Mouse (Mus musculus): Measurements from ENCODE around the gene Rpl27a. TPM values are rescaled to one million over a fixed set of nuclear protein-coding genes. Genes with fewer than 3 reads are reported as not detected.

Rpl27a gene
- polyA plus RNA-seq, 1 experiment = 1,271 TPM

DNA sequence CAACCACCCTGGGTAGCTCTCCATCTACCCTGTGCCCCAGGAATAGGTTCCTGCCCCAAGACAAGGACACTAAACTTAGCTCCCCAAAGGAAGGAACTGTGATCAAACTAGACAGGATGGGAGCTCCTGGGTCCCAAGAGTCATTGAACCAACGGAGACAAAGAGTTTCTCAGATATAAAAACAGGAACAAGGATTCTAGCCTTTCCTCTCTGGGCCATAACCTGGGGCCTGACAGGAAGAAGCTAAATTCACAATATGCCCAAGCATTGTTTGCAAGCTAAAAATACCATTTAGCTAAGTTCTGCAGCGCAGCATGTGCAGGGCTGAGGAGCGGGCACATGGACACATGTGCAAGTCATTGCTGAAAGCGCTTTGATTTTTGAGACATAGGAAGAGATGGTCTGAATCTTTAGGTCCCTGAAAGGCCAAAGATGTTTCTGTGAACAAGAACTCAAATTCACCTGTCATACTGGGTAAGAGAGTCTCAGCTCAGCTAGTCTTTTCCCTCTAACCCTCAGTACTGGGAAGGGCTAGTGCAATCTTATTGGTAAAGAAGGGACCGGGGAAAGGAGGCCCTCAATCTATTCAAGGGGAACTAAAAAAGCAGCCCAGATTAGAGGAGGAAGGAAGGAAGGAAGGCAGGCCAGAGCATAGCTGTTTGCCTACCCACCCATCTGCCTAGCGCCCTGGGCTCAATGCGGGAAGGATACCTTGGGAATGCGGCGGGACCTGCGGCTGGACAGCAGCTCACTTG lies 22.8 kb downstream of the Rpl27a start:
- TF ChIP-seq SRF (IDR thresholded peaks at IDR 0.05; ENCODE audit: control insufficient read depth, insufficient read length, low read depth) (no peak), POLR2A (IDR thresholded peaks at IDR 0.05; ENCODE audit: insufficient read length, low read depth) (no peak), TCF12 (IDR thresholded peaks at IDR 0.05; ENCODE audit: insufficient read depth, poor library complexity, severe bottlenecking) (no peak), E2F4 (IDR thresholded peaks at IDR 0.05; ENCODE audit: insufficient read depth) (no peak), TCF3 (IDR thresholded peaks at IDR 0.05; ENCODE audit: insufficient read length, low read depth) (no peak), MYOG (IDR thresholded peaks at IDR 0.05; ENCODE audit: control insufficient read depth in 1 of 3, insufficient read depth in 1 of 3, insufficient read length in 2 of 3, low read depth in 2 of 3) (no peak), MAX (IDR thresholded peaks at IDR 0.05; ENCODE audit: low read depth) (no peak), CEBPB (IDR thresholded peaks at IDR 0.05; ENCODE audit: insufficient read depth, poor library complexity, severe bottlenecking) (no peak), POLR2AphosphoS2 (IDR thresholded peaks at IDR 0.05; ENCODE audit: insufficient read length, low read depth) (no peak), REST (IDR thresholded peaks at IDR 0.05; ENCODE audit: insufficient read depth, insufficient read length) (no peak)
- peaks cover 42% of the 10 kb centered on the region for H3K36me3 ChIP-seq (ENCODE audit: control insufficient read depth, insufficient read depth)

GRCm38 (mm10) chr7:109542364-109542628 lies 23.3 kb downstream of the Rpl27a start:
- TF ChIP-seq CEBPB (IDR thresholded peaks at IDR 0.05; ENCODE audit: insufficient read depth, poor library complexity, severe bottlenecking) (no peak), E2F4 (IDR thresholded peaks at IDR 0.05; ENCODE audit: insufficient read depth) (no peak), MAX (IDR thresholded peaks at IDR 0.05; ENCODE audit: low read depth) (no peak), TCF3 (IDR thresholded peaks at IDR 0.05; ENCODE audit: insufficient read length, low read depth) (no peak), USF1 (IDR thresholded peaks at IDR 0.05; ENCODE audit: low read depth) (no peak), MYOD1 (IDR thresholded peaks at IDR 0.05; ENCODE audit: control insufficient read depth in 1 of 3, insufficient read length in 2 of 3, low read depth in 2 of 3) (no peak), SRF (IDR thresholded peaks at IDR 0.05; ENCODE audit: control insufficient read depth, insufficient read length, low read depth) (no peak)
- H3ac ChIP-seq (ENCODE audit: control insufficient read depth, insufficient read length) = no peak overlapping the region
- no peak overlapping the region for H3K4me3 ChIP-seq
- no peak overlapping the region for H3K4me2 ChIP-seq (ENCODE audit: low read depth)
- no peaks in the 10 kb centered on the region for H3K27me3 ChIP-seq (ENCODE audit: control insufficient read depth, insufficient read depth, insufficient read length)
- peaks cover 42% of the 10 kb centered on the region for H3K36me3 ChIP-seq (ENCODE audit: control insufficient read depth, insufficient read depth)
- no peaks in the 10 kb centered on the region for H3K79me2 ChIP-seq (ENCODE audit: control insufficient read depth, insufficient read depth)

More for the DNA sequence above, 22.8 kb downstream of the Rpl27a start:
- Histone ChIP-seq H3K27me3 (ENCODE audit: control insufficient read depth, insufficient read depth, insufficient read length) (no peaks in the 10 kb centered on the region), H3K4me2 (ENCODE audit: low read depth) (no peak overlapping the region), H3ac (ENCODE audit: control insufficient read depth, insufficient read length) (no peak overlapping the region), H3K4me3 (no peak overlapping the region), H3K79me2 (ENCODE audit: control insufficient read depth, insufficient read depth) (no peaks in the 10 kb centered on the region)

DNA sequence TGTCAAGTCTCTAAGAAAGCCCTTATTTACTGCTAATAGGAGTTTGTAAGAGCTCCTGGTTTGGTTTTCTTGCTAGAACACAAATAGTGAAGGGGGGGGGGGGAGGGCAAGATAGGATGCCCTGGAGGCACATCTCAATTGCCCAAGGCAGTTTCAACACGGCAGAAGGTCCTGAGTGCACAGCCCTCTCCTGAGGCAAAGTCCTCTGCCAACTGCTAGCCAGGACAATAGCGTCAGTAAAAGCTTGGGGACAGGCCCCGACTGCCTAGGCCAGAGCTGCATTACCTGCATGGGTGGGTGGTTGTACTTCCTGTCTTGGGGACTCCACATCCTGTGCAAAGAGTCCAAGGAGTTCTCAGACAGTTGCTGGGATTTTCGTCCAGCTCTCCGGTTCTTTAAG lies 25.8 kb downstream of the Rpl27a start:
- H3K4me2 ChIP-seq (ENCODE audit: low read depth) = peak overlapping the region; percentile 62
- H3K27me3 ChIP-seq (ENCODE audit: control insufficient read depth, insufficient read depth, insufficient read length) = no peaks in the 10 kb centered on the region
- H3ac ChIP-seq (ENCODE audit: control insufficient read depth, insufficient read length) = no peak overlapping the region
- peaks cover 27% of the 10 kb centered on the region for H3K36me3 ChIP-seq (ENCODE audit: control insufficient read depth, insufficient read depth)
- H3K4me3 ChIP-seq = no peak overlapping the region
- no peaks in the 10 kb centered on the region for H3K79me2 ChIP-seq (ENCODE audit: control insufficient read depth, insufficient read depth)
- no peak for TF ChIP-seq MAX (IDR thresholded peaks at IDR 0.05; ENCODE audit: low read depth)
- TF ChIP-seq POLR2AphosphoS2 (IDR thresholded peaks at IDR 0.05; ENCODE audit: insufficient read length, low read depth) = no peak

DNA sequence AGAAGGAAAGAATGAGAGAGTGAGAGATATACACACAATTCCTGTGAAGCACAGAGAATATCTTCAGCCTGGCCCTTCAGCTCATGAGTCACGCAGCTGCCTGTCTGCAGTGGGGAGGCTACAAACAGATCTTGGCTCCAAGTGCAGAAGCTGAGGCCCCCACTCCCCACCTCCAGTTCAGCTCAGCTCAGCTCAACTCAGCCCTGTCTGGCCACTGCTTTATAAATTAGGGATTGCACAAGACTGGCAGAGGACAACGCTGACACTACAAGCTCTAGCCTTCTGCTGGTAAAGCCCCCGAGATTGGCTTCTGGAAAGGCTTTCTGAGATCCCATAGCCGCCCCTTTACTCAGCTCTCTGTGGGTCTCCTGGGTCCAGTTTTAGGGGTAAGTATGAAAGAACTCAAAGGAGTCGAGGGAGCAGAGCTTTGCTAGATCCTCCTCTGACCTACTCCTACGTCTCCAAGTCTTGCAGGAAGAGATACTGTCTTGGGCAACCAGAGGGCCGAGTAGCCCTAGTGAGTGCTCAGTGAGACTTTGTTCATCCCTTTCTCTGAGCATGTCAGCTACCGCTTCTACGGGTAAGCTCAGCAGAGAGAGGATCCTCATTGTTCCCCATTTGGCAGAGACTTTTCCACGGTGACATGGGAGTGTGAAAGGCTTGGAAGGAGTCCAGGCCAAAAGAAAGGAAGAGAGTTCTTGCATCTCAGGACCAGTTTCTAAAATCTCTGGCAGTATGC lies 26.5 kb downstream of the Rpl27a start:
- peak; percentile 59; the same call in 1 of the 2 replicates for TF ChIP-seq CEBPB (IDR thresholded peaks at IDR 0.05; ENCODE audit: insufficient read depth, poor library complexity, severe bottlenecking)
- TF ChIP-seq MAX (IDR thresholded peaks at IDR 0.05; ENCODE audit: low read depth) = no peak
- Histone ChIP-seq H3K4me2 (ENCODE audit: low read depth) (peak overlapping the region; percentile 62), H3K4me3 (no peak overlapping the region), H3K27me3 (ENCODE audit: control insufficient read depth, insufficient read depth, insufficient read length) (no peaks in the 10 kb centered on the region), H3K36me3 (ENCODE audit: control insufficient read depth, insufficient read depth) (peaks cover 22% of the 10 kb centered on the region), H3ac (ENCODE audit: control insufficient read depth, insufficient read length) (no peak overlapping the region), H3K79me2 (ENCODE audit: control insufficient read depth, insufficient read depth) (no peaks in the 10 kb centered on the region)

DNA sequence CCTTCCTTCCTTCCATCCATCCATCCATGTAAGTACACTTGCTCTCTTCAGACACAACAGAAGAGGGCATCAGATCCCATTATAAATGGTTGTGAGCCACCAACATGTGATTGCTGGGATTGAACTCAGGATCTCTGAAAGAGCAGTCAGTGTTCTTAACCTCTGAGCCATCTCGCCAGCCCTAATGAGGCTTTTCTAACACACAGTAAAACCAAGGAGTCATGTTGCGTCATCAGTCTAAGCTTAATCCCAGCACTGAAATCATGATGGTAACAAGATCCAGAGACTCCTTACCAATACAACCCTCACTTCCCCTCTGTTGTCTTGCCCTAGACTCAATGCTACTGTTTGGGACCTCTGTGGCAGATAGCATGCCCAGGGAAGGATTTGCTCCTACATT lies 27.2 kb downstream of the Rpl27a start:
- peak; percentile 86 for TF ChIP-seq CEBPB (IDR thresholded peaks at IDR 0.05; ENCODE audit: insufficient read depth, poor library complexity, severe bottlenecking)
- TF ChIP-seq SRF (IDR thresholded peaks at IDR 0.05; ENCODE audit: control insufficient read depth, insufficient read length, low read depth) = no peak
- no peak overlapping the region for H3ac ChIP-seq (ENCODE audit: control insufficient read depth, insufficient read length)
- H3K4me2 ChIP-seq (ENCODE audit: low read depth) = peak overlapping the region; percentile 62
- peaks cover 22% of the 10 kb centered on the region for H3K36me3 ChIP-seq (ENCODE audit: control insufficient read depth, insufficient read depth)
- H3K27me3 ChIP-seq (ENCODE audit: control insufficient read depth, insufficient read depth, insufficient read length) = no peaks in the 10 kb centered on the region
- no peak overlapping the region for H3K4me3 ChIP-seq
- no peaks in the 10 kb centered on the region for H3K79me2 ChIP-seq (ENCODE audit: control insufficient read depth, insufficient read depth)
